Mouse (Mus musculus) lung, postnatal 0 days (tissue): ENCODE results near the gene Gm49601. TPM values are rescaled to one million over a fixed set of nuclear protein-coding genes. Genes with fewer than 3 reads are reported as not detected.

Experiments used
- ATAC-seq: fragments of 200-750 bp; cut with Nextera tagmentation; 2 replicates; pipeline ENCODE4 v1.8.0; 2017; ENCODE audit warnings: moderate library complexity
- DNase-seq: peaks from one replicate; pipeline ENCODE4 v3.0.0-alpha.2; 2016; ENCODE audit warnings: low spot score
- H3K27ac ChIP-seq: fragments of 300-500 bp; sonication (generic); 2 replicates; pipeline ENCODE4 v1.5.1; 2014; ENCODE audit warnings: antibody characterized with exemption, mild to moderate bottlenecking, low read length, mixed read lengths
- H3K27me3 ChIP-seq: fragments of 300-500 bp; sonication (generic); replicated peaks from 2 replicates; pipeline ENCODE4 v1.6.1; 2014; ENCODE audit warnings: low read length, mixed read lengths; ENCODE audit not compliant: insufficient read depth
- H3K36me3 ChIP-seq: fragments of 300-500 bp; sonication (generic); 2 replicates; pipeline ENCODE4 v1.6.1; 2014; ENCODE audit warnings: low read length, mixed read lengths; ENCODE audit not compliant: insufficient read depth
- H3K4me1 ChIP-seq: fragments of 300-500 bp; sonication (generic); 2 replicates; pipeline ENCODE4 v1.6.1; 2014; ENCODE audit warnings: antibody characterized with exemption, low read depth, low read length, mixed read lengths; ENCODE audit not compliant: insufficient read depth
- H3K4me2 ChIP-seq: fragments of 300-500 bp; sonication (generic); replicated peaks from 2 replicates; pipeline ENCODE4 v1.6.1; 2014; ENCODE audit warnings: low read depth, mild to moderate bottlenecking, low read length, moderate library complexity, mixed read lengths
- H3K4me3 ChIP-seq: fragments of 300-500 bp; sonication (generic); 2 replicates; pipeline ENCODE4 v1.5.1; 2014; ENCODE audit warnings: low read depth, low read length
- H3K9ac ChIP-seq: fragments of 300-500 bp; sonication (generic); replicated peaks from 2 replicates; pipeline ENCODE4 v1.6.1; 2014; ENCODE audit warnings: low read depth, mild to moderate bottlenecking
- H3K9me3 ChIP-seq: fragments of 300-500 bp; sonication (generic); 2 replicates; pipeline ENCODE4 v1.6.1; 2016; ENCODE audit warnings: low read length, mixed read lengths
- CTCF ChIP-seq: IDR thresholded peaks from 2 replicates; pipeline ENCODE4 v1.5.1; 2016; ENCODE audit warnings: antibody characterized with exemption, mild to moderate bottlenecking
- EP300 ChIP-seq: IDR thresholded peaks from 2 replicates; pipeline ENCODE4 v1.6.1; 2016; ENCODE audit warnings: antibody characterized with exemption, mild to moderate bottlenecking, control low read depth
- WGBS: fragments of 180-500 bp; shearing (Covaris S2); extraction: QIAGEN DNeasy Blood & Tissue Kit; methylation state at CpG from one replicate; pipeline ENCODE4 v1.1.7; 2014; 5-methylcytosine and 5-hydroxymethylcytosine counted together
- polyA plus RNA-seq: library from polyadenylated mRNA; unstranded; fragments of >200 nt; fragmentation: Nextera tagmentation; extraction: Ambion mirVana; gene quantifications from 2 replicates; pipeline ENCODE4 v1.2.1, GENCODE M21; 2015

Gene Gm49601
- polyA plus RNA-seq, 1 experiment from 2014 or later, result 2.2 TPM

DNA sequence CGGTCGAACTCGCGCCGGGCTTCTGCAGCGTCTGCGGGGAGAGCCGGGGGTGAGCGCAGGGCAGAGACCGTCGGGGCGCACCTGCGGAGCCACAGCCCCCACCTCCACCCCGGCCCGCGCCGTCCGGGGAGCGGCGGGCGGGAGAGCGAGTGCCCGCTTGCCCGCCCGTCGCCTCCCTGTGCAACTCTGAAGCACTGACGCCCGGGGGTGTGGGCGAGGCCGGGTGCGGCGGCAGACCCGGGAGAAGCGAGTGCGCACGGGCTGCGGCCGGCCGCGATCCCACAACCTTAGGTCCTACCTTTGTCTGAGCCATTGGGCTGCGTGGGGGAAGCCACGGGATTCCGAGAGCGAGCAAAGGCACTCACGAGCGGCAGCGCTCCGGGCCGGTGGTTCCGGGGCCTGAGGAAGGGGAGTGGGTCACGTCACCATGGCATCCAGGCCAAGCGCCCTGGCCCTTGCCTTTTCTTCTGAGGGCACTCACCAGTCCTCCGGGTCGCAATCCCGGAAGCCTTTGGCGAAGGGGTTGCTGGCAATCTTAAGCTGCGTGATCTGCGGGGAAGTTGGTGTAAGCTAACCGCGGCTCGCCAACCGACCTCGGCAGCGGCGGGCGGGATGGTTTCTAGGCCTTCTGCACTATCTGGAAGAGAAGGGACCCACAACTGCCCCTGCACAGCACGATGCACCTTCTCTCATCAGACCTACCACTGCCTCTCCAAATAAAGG is 43.6 kb downstream of the Gm49601 start:
- H3K27ac ChIP-seq, result no peak overlapping the region
- no peak for ATAC-seq
- no peak for DNase-seq
- WGBS, result 8% methylated on average over 57 of the region's 67 CpGs
- H3K9me3 ChIP-seq, result no peaks in the 10 kb centered on the region
- TF ChIP-seq EP300, result no peak
- no peak for TF ChIP-seq CTCF
- H3K4me1 ChIP-seq, result peaks cover 13% of the 10 kb centered on the region
- peak overlapping the region; percentile 36 for H3K4me3 ChIP-seq
- H3K27me3 ChIP-seq, result peaks cover 68% of the 10 kb centered on the region
- H3K9ac ChIP-seq, result no peak overlapping the region
- H3K4me2 ChIP-seq, result peak overlapping the region; percentile 65
- H3K36me3 ChIP-seq, result no peaks in the 10 kb centered on the region

DNA sequence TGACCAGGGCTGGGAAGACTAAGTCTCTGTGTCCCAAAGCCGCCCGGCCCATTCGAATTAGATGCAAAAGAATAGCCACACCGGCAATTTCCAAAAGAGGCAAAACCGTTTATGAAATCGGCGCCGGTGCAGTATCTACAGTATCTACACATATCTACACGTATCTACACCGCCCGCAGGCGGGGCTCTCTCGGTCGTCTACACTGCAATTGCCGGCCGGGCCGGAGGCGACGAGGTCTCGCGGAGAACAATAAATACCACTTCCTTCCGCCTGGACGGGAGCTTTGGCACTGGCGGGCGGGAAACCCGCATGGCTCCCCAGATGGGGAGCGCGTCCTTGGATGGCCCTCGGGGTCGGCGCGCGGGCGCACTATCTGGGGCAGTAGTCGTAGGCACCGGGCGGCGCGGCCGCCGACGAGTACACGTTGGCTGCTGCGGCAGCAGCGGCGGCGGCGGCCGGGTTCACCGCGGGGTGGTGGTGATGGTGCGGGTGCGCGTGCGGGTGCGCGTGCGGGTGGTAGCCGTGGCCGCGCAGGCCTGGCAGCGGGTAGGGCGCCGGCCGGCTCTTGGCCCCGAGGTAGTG is 44.5 kb downstream of the Gm49601 start:
- H3K4me1 ChIP-seq, result peaks cover 13% of the 10 kb centered on the region
- H3K4me2 ChIP-seq, result peak overlapping the region; percentile 65
- WGBS, result 4% methylated on average over 50 of the region's 66 CpGs
- H3K9me3 ChIP-seq, result no peaks in the 10 kb centered on the region
- ATAC-seq (peak; percentile 7; the same call in 1 of the 2 replicates), DNase-seq (peak; percentile 31)
- peak overlapping the region; percentile 36 for H3K4me3 ChIP-seq
- H3K27ac ChIP-seq, result no peak overlapping the region
- no peak overlapping the region for H3K9ac ChIP-seq
- H3K36me3 ChIP-seq, result no peaks in the 10 kb centered on the region
- TF ChIP-seq CTCF, result no peak
- H3K27me3 ChIP-seq, result peaks cover 68% of the 10 kb centered on the region

GRCm38 (mm10) chr16:18581050-18581622 is 45.1 kb downstream of the Gm49601 start:
- 17% methylated on average over 21 of the region's 21 CpGs for WGBS

DNA sequence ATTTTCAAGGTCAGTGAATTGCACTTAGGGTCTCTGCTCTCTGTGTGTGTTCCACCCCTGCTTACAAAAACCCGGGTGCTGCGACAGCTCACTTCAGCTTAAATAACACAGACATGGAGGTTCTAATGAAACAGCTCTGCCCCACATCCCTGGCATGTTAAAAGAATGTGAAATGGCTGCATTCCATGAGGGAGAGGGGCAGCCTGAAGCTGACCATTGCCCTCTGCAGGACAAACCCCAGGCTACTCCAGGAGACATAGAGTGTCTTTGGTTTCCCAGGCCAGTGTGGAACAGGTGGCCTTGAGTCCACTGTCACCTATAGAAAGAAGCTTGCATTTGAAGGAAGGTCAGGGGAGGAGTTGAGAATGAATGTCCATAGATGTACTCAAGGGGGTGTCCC is 45.8 kb downstream of the Gm49601 start:
- H3K9ac ChIP-seq, result no peak overlapping the region
- H3K27ac ChIP-seq, result no peak overlapping the region
- DNase-seq (peak; percentile 12), ATAC-seq (no peak)
- H3K27me3 ChIP-seq, result peaks cover 54% of the 10 kb centered on the region
- 28% methylated on average over 2 of the region's 2 CpGs for WGBS
- no peaks in the 10 kb centered on the region for H3K36me3 ChIP-seq
- no peak overlapping the region for H3K4me3 ChIP-seq
- H3K4me1 ChIP-seq, result peaks cover 10% of the 10 kb centered on the region; the same call in 1 of the 2 replicates
- H3K9me3 ChIP-seq, result no peaks in the 10 kb centered on the region
- TF ChIP-seq EP300, result no peak
- peak; percentile 48 for TF ChIP-seq CTCF
- no peak overlapping the region for H3K4me2 ChIP-seq

More at GRCm38 (mm10) chr16:18581050-18581622, 45.1 kb downstream of the Gm49601 start:
- DNase-seq (peak; percentile 12), ATAC-seq (no peak)
- TF ChIP-seq EP300, result no peak
- TF ChIP-seq CTCF, result no peak
- Histone ChIP-seq H3K4me1 (peaks cover 11% of the 10 kb centered on the region), H3K27me3 (peaks cover 62% of the 10 kb centered on the region), H3K9ac (no peak overlapping the region), H3K27ac (no peak overlapping the region), H3K4me3 (peak overlapping the region; percentile 36), H3K9me3 (no peaks in the 10 kb centered on the region), H3K36me3 (no peaks in the 10 kb centered on the region), H3K4me2 (peak overlapping the region; percentile 65)

DNA sequence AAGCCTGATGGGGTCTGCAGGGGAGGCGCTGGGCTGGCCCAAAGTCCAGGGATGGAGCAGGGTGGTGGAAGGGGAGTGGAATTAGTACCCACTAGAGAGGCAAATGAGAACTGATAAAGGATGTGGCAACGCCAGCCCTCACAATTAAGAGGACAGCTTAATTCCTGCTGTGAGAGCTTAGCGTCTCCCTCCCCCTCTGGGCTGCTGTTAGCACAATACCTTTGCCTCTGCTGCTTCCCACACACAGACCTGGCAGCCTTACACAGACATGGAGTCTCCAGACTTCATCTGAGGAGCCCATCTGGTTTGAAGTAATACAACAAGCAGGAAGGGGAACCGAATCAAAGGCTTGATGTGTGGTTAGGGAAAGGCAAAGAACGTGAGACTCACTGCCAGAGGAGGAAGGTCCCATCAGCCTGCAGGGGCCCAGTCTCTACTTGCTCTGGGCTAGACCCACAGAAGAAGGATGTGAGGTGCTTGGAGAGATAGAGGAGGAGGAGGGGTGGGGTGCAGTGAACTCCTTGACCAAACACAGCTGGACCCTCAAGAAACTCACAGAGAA is 48.5 kb downstream of the Gm49601 start:
- no peak for ATAC-seq
- no peak overlapping the region for H3K27ac ChIP-seq
- H3K4me3 ChIP-seq, result no peak overlapping the region
- H3K27me3 ChIP-seq, result peaks cover 28% of the 10 kb centered on the region
- no peaks in the 10 kb centered on the region for H3K36me3 ChIP-seq
- H3K9ac ChIP-seq, result no peak overlapping the region
- no peak for DNase-seq
- TF ChIP-seq EP300, result no peak
- no peak for TF ChIP-seq CTCF
- H3K4me1 ChIP-seq, result peaks cover 10% of the 10 kb centered on the region; the same call in 1 of the 2 replicates
- WGBS, result 41% methylated on average over 5 of the region's 5 CpGs
- no peak overlapping the region for H3K4me2 ChIP-seq
- H3K9me3 ChIP-seq, result no peaks in the 10 kb centered on the region

DNA sequence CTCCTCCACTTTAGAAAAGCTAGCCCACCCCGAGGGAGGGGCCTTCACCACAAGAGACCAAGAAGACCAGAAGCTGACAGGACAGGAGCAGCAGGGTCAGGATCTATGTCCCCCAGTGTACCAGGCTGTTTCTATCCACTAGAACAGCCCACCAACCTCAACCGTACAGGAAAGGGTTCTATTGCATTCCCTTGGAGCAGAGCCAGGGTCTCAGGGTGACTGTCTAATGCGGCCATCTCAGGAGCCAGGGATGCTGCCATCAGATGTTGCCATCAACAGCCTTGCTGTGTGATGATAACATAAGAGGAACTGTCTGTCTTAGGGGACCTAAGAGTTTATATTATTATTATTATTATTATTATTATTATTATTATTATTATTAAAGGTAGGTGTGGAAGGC is 49.2 kb downstream of the Gm49601 start:
- Histone ChIP-seq H3K4me1 (peaks cover 10% of the 10 kb centered on the region; the same call in 1 of the 2 replicates), H3K4me3 (no peak overlapping the region), H3K9ac (no peak overlapping the region), H3K27ac (no peak overlapping the region), H3K9me3 (no peaks in the 10 kb centered on the region), H3K4me2 (no peak overlapping the region), H3K27me3 (peaks cover 22% of the 10 kb centered on the region), H3K36me3 (no peaks in the 10 kb centered on the region)
- 46% methylated on average over 3 of the region's 3 CpGs for WGBS
- ATAC-seq (no peak), DNase-seq (no peak)
- no peak for TF ChIP-seq CTCF
- no peak for TF ChIP-seq EP300
